Mouse (Mus musculus): ENCODE data around the gene Galnt9.

- no peak for TF ChIP-seq HCFC1 (IDR thresholded peaks at IDR 0.05; ENCODE audit: borderline replicate concordance, insufficient read depth, low read length)
- no peak for TF ChIP-seq ZNF384 (IDR thresholded peaks at IDR 0.05; ENCODE audit: low read depth, low read length)
- no peak for TF ChIP-seq CHD2 (IDR thresholded peaks at IDR 0.05; ENCODE audit: low read depth, low read length)
- no peak for TF ChIP-seq ZC3H11A (IDR thresholded peaks at IDR 0.05; ENCODE audit: borderline replicate concordance, low read depth, low read length)
Observed at GRCm38 (mm10) chr5:110582647-110583538, 38.7 kb downstream of the Galnt9 start.
